Mouse (Mus musculus) left cerebral cortex, adult 2 months (tissue): ENCODE data around the gene Gpr143. TPM values are rescaled to one million over a fixed set of nuclear protein-coding genes. Genes with fewer than 3 reads are reported as not detected.
"Not testable (repeated sequence)": the region's sequence is repeated elsewhere in the genome, so short reads cannot be mapped to it uniquely, and the experiment has no call there.

ENCODE experiments used
- DNase-seq, 2 experiments: peaks; one replicate each; pipeline ENCODE4 v3.0.0; 2021 to 2022; ENCODE audit warnings: low spot score in 2 of 2, mixed read lengths in 1 of 2; ENCODE audit errors: extremely low spot score in 1 of 2
- H3K27ac ChIP-seq: fragments of 200-600 bp; 2 replicates; pipeline ENCODE4 v1.8.1; 2022
- H3K4me3 ChIP-seq: fragments of 200-600 bp; 2 replicates; pipeline ENCODE4 v1.8.1; 2022
- CTCF ChIP-seq: fragments of 200-600 bp; IDR thresholded peaks from 2 replicates; pipeline ENCODE4 v1.8.1; 2022; ENCODE audit warnings: antibody characterized with exemption, mild to moderate bottlenecking, moderate library complexity
- intact Hi-C: fragments of 180-260 bp; cut with DNase I; formaldehyde crosslinking; loops from one replicate; pipeline ENCODE4 v1.15.1; 2025
- total RNA-seq, 2 experiments: library from RNA; stranded (reverse); gene quantifications; 2 replicates each; pipeline ENCODE4 v1.2.3; 2021

Gene Gpr143
- total RNA-seq, 2 experiments from 2014 or later, result 0.28 TPM; not detected in 1

DNA sequence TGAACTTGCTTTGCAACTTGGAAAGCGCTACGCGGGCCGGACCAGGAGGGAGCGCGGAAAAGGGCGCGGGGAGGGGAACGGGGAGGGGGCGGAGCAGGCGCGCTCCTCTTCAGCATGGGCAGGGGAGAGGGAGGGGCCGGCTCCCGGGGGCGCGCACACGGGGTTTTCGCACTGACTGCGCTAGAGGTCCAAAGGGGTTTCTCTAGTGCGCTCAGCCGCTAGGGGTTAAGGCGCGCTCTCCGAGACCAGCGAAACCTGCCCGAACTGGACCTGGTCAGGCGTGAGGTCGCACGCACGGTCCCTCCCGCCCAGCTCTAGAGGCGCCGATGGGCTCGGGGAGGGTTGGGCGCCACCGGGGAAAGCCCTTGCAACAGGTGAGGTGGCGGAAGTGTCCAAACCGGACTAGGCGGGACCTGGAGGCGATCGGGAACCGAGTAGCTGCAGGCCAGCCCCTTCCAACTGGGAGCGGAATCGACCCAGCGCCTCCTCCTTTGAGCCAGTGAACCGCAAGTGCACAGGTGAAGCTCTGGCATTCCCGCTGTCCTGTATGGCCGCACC lies 12.0 kb upstream of the Gpr143 start:
- DNase-seq, result peak in 1 of 2 experiments; percentile 11
- intact Hi-C loops, result loop anchor here (5.0 kb wide), 2 partner anchors 53 to 62 kb away; no protein-coding TSS in a partner anchor
- Histone ChIP-seq H3K27ac (no peak overlapping the region), H3K4me3 (peak overlapping the region; percentile 53)
- no peak; the same call in 1 of the 2 replicates for TF ChIP-seq CTCF

GRCm38 (mm10) chrX:152788129-152788528 lies 6.4 kb downstream of the Gpr143 start:
- Histone ChIP-seq H3K27ac (no peak overlapping the region), H3K4me3 (no peak overlapping the region)
- intact Hi-C loops, result no loop called here
- TF ChIP-seq CTCF, result no peak
- DNase-seq, result no peak

DNA sequence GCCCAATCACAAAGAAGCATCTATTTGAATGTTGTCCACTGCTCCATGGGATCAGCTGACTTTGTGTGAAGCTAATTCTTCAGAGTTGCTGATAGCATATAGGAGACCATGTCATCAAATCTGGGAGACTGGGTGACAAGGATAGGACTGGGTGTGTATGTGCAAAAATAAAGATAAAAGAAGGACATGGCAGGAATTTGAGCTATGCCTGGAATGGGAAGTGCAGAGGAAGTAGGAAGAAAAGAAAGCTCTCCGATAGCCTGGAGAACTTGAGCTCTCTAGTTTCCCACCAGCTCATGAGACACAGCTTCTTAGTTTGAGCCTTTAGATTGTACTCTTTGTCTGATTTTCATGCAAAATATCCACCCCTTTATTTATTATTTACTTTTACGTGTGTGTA lies 6.9 kb downstream of the Gpr143 start:
- no peak for TF ChIP-seq CTCF
- DNase-seq, result no peak
- intact Hi-C loops, result no loop called here
- Histone ChIP-seq H3K4me3 (no peak overlapping the region), H3K27ac (no peak overlapping the region)

DNA sequence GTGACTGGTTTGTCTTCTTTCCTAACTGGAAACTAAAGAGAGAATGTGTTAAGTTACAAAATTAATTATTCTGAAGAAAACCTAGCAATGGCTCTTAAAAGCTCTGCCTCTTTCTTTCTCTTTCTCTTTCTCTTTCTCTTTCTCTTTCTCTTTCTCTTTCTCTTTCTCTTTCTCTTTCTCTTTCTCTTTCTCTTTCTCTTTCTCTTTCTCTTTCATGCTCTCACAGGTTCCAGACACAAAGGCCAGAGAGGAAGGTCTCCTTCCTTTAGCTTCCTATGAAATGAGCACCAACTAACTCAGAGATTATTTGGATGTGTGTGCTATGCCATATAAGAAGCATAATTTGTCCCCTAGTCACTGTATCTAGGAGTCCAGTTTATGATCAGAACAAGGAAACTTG lies 23.6 kb downstream of the Gpr143 start:
- TF ChIP-seq CTCF, result no peak
- Histone ChIP-seq H3K4me3 (no peak overlapping the region), H3K27ac (no peak overlapping the region)
- no peak for DNase-seq
- intact Hi-C loops, result no loop called here

DNA sequence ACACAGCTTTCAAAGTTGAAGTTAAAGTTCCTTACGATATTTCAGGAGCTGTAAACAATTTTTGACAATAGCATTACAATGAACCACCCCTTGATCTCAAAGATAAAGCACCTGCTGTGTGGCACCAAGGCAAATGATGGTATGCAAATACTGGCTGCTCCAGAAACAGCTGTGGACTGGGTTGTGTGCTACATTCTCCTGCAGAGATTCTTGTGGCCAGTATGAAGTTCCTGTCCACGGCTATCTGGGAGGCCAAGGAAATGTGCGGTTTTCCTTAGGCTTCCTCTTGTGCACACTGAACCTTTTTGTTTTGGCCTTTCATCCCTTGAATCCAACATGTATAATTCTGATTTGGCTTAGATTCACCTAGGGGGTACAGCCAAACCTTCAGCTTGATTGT lies 31.6 kb downstream of the Gpr143 start:
- intact Hi-C loops, result no loop called here
- TF ChIP-seq CTCF, result no peak
- no peak overlapping the region for H3K4me3 ChIP-seq
- no peak overlapping the region for H3K27ac ChIP-seq
- no peak for DNase-seq

DNA sequence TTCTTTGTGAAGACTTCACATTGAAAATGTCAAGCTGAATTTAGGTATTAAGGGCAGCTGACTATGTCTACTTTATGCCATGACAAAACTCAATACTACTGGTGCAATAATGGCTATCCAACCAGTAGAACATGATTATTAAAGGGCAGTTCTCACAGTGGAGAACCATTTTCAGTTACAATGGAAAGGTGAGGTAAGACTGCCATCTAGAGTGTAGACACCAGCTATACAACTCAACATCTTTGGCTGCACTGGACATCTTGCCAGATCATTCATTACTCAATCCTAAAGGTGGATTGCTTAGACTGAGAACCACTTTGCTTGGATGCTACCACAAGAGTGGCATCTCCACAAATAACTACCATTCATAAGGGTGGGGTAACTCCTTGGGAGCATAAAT lies 37.3 kb downstream of the Gpr143 start:
- DNase-seq, result no peak
- intact Hi-C loops, result loop anchor here (1.0 to 5.0 kb wide), 2 partner anchors 114 to 202 kb away; no protein-coding TSS in a partner anchor
- peak; percentile 59 for TF ChIP-seq CTCF
- H3K4me3 ChIP-seq, result no peak overlapping the region
- no peak overlapping the region for H3K27ac ChIP-seq

- H3K4me3 ChIP-seq, H3K27ac ChIP-seq, DNase-seq: not testable (repeated sequence)
- intact Hi-C loops, result loop anchor here (10.0 kb wide), 1 partner anchor 576 kb away; no protein-coding TSS in a partner anchor
Measured at GRCm38 (mm10) chrX:152831003-152831550, 49.4 kb downstream of the Gpr143 start.

DNA sequence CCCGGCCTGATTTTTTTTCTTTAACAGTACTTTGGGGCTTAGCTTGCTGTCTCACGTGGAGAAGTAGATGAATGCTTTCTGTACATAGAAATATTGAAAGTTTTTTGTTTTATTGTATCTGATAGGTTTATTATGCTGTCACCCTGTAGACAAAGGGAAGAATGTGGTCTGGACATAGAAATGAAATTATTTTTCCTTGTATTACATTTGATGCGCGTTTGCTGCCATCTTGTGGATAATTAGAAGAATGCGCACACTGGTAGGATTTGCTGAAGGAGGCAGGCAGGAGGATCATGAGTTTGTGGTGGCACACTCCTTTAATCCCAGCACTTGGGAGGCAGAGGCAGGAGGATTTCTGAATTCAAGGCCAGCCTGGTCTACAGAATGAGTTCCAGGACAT lies 53.2 kb downstream of the Gpr143 start:
- intact Hi-C loops, result loop anchor here (10.0 kb wide), 1 partner anchor 580 kb away; no protein-coding TSS in a partner anchor
- not testable (repeated sequence) for H3K27ac ChIP-seq, H3K4me3 ChIP-seq
- TF ChIP-seq CTCF, result peak; percentile 69
- peak in 1 of 2 experiments; percentile 28 for DNase-seq

- TF ChIP-seq CTCF, result no peak
- no peak for DNase-seq
- Histone ChIP-seq H3K4me3 (no peak overlapping the region), H3K27ac (no peak overlapping the region)
- intact Hi-C loops, result no loop called here
Measured at GRCm38 (mm10) chrX:152855076-152855772, 73.5 kb downstream of the Gpr143 start.

Other genes starting within 250 kb of the Gpr143 start
- gene Cldn34a, start 218.6 kb upstream of the Gpr143 start, total RNA-seq, result not detected
- gene Shroom2, start 12.5 kb upstream of the Gpr143 start, total RNA-seq, result 100 to 1,000 TPM in 1 of 2 experiments, 10 to 100 TPM in 1; 96.7 to 104 TPM
- 1 to 10 TPM; 2.0 to 2.1 TPM for gene Usp51, start 224.5 kb downstream of the Gpr143 start, total RNA-seq